Mouse (Mus musculus) midbrain, embryonic 14.5 days (tissue): ENCODE results near the gene Suco. TPM values are rescaled to one million over a fixed set of nuclear protein-coding genes. Genes with fewer than 3 reads are reported as not detected.

ENCODE experiments used
- ATAC-seq: fragments of 200-750 bp; cut with Nextera tagmentation; 2 replicates; pipeline ENCODE4 v1.8.0; 2017; ENCODE audit warnings: moderate number of reproducible peaks, moderate library complexity; ENCODE audit not compliant: low FRiP score, low TSS enrichment
- DNase-seq: peaks from one replicate; pipeline ENCODE4 v3.0.0-alpha.2; 2015
- H3K27ac ChIP-seq: fragments of 300-500 bp; sonication (generic); replicated peaks from 2 replicates; pipeline ENCODE4 v1.5.1; 2014; ENCODE audit warnings: mild to moderate bottlenecking, low read depth, low read length, moderate library complexity
- H3K27me3 ChIP-seq: fragments of 300-500 bp; sonication (generic); 2 replicates; pipeline ENCODE4 v1.6.1; 2014; ENCODE audit warnings: low read length, control low read depth, mixed read lengths; ENCODE audit not compliant: control insufficient read depth, insufficient read depth
- H3K36me3 ChIP-seq: fragments of 300-500 bp; sonication (generic); 2 replicates; pipeline ENCODE4 v1.6.1; 2014; ENCODE audit warnings: low read length, control low read depth; ENCODE audit not compliant: control insufficient read depth, insufficient read depth
- H3K4me1 ChIP-seq: fragments of 300-500 bp; sonication (generic); 2 replicates; pipeline ENCODE4 v1.6.1; 2014; ENCODE audit warnings: mild to moderate bottlenecking, antibody characterized with exemption, low read length, control low read depth; ENCODE audit not compliant: control insufficient read depth, insufficient read depth
- H3K4me2 ChIP-seq: fragments of 300-500 bp; sonication (generic); 2 replicates; pipeline ENCODE4 v1.6.1; 2014; ENCODE audit warnings: mild to moderate bottlenecking, low read length, moderate library complexity
- H3K4me3 ChIP-seq: fragments of 300-500 bp; sonication (generic); replicated peaks from 2 replicates; pipeline ENCODE4 v1.5.1; 2014; ENCODE audit warnings: low read depth, low read length
- H3K9ac ChIP-seq: fragments of 300-500 bp; sonication (generic); replicated peaks from 2 replicates; pipeline ENCODE4 v1.6.1; 2014; ENCODE audit warnings: mild to moderate bottlenecking, low read length, moderate library complexity
- H3K9me3 ChIP-seq: fragments of 300-500 bp; sonication (generic); 2 replicates; pipeline ENCODE4 v1.6.1; 2016; ENCODE audit warnings: low read length, control low read depth, mixed read lengths; ENCODE audit not compliant: control insufficient read depth
- WGBS: fragments of 180-500 bp; shearing (Covaris S2); extraction: QIAGEN DNeasy Blood & Tissue Kit; methylation state at CpG from one replicate; pipeline ENCODE4 v1.1.7; 2014; 5-methylcytosine and 5-hydroxymethylcytosine counted together
- polyA plus RNA-seq: library from polyadenylated mRNA; unstranded; fragments of >200 nt; fragmentation: Nextera tagmentation; extraction: Ambion mirVana; gene quantifications from 2 replicates; pipeline ENCODE4 v1.2.1, GENCODE M21; 2014

Gene Suco
- polyA plus RNA-seq, 1 experiment from 2014 or later = 27.8 TPM

DNA sequence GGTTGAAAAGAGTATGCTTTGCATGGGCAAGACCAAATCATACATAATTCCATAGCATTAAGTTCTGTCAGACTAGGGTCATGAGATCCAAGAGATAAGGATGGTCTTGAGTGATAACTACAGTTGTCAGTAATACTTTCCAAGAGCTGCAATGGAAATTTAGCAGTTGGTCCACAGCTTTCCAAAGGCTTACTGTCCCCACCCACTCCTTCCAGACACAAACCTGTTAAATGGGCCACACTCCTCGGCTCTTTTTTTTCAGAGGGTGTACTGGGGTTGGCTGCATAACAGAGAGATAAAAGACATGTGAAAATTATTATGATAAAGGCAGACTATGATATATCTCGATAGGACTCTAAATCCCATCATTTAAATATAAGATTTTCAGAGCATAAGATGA lies 93.8 kb downstream of the Suco start:
- H3K27ac ChIP-seq = no peak overlapping the region
- WGBS = 81% methylated on average over 2 of the region's 2 CpGs
- H3K36me3 ChIP-seq = no peaks in the 10 kb centered on the region
- no peaks in the 10 kb centered on the region for H3K4me1 ChIP-seq
- H3K27me3 ChIP-seq = no peaks in the 10 kb centered on the region
- H3K9me3 ChIP-seq = no peaks in the 10 kb centered on the region
- H3K4me3 ChIP-seq = no peak overlapping the region
- H3K9ac ChIP-seq = no peak overlapping the region
- ATAC-seq (no peak), DNase-seq (no peak)
- no peak overlapping the region for H3K4me2 ChIP-seq

GRCm38 (mm10) chr1:161781594-161781993 lies 94.9 kb downstream of the Suco start:
- no peak overlapping the region for H3K27ac ChIP-seq
- H3K9me3 ChIP-seq = no peaks in the 10 kb centered on the region
- H3K4me1 ChIP-seq = no peaks in the 10 kb centered on the region
- H3K4me3 ChIP-seq = no peak overlapping the region
- no peak overlapping the region for H3K4me2 ChIP-seq
- H3K36me3 ChIP-seq = no peaks in the 10 kb centered on the region
- ATAC-seq (no peak), DNase-seq (no peak)
- H3K27me3 ChIP-seq = no peaks in the 10 kb centered on the region
- 91% methylated on average over 5 of the region's 5 CpGs for WGBS
- H3K9ac ChIP-seq = no peak overlapping the region

DNA sequence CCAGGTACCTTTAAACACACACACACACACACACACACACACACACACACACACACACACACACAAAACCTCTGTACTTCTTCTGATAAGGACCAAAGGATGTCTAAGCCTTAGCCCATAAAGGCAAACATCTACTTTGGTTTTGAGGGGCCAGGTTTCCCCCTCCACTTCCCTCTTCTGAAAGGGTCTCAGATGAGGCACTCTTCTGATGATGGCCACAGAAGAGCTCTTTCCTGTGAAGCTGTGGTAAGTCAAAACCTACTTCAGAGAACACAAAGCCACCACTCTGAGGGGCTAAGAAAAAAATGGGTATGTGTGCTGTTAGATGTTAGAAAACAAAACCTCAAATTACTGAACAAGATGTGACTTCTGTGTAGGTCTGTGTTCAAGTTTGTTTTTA lies 97.4 kb downstream of the Suco start:
- no peaks in the 10 kb centered on the region for H3K9me3 ChIP-seq
- no peak overlapping the region for H3K9ac ChIP-seq
- DNase-seq = no peak
- H3K27ac ChIP-seq = no peak overlapping the region
- no peaks in the 10 kb centered on the region for H3K4me1 ChIP-seq
- H3K4me3 ChIP-seq = no peak overlapping the region
- no peaks in the 10 kb centered on the region for H3K27me3 ChIP-seq
- H3K36me3 ChIP-seq = no peaks in the 10 kb centered on the region
- no peak for ATAC-seq
- H3K4me2 ChIP-seq = no peak overlapping the region

- WGBS = 90% methylated on average over 6 of the region's 6 CpGs
- H3K36me3 ChIP-seq = no peaks in the 10 kb centered on the region
- DNase-seq (no peak), ATAC-seq (no peak)
- H3K9ac ChIP-seq = no peak overlapping the region
- no peak overlapping the region for H3K27ac ChIP-seq
- H3K4me2 ChIP-seq = no peak overlapping the region
- no peak overlapping the region for H3K4me3 ChIP-seq
- no peaks in the 10 kb centered on the region for H3K9me3 ChIP-seq
- no peaks in the 10 kb centered on the region for H3K4me1 ChIP-seq
- no peaks in the 10 kb centered on the region for H3K27me3 ChIP-seq
Measured at GRCm38 (mm10) chr1:161775151-161775550, 101.3 kb downstream of the Suco start.

GRCm38 (mm10) chr1:161771293-161771692 lies 105.2 kb downstream of the Suco start:
- H3K27me3 ChIP-seq = no peaks in the 10 kb centered on the region
- H3K4me1 ChIP-seq = no peaks in the 10 kb centered on the region
- no peak overlapping the region for H3K4me2 ChIP-seq
- no peak overlapping the region for H3K9ac ChIP-seq
- ATAC-seq (no peak), DNase-seq (no peak)
- H3K4me3 ChIP-seq = no peak overlapping the region
- 82% methylated on average over 2 of the region's 2 CpGs for WGBS
- no peaks in the 10 kb centered on the region for H3K9me3 ChIP-seq
- no peak overlapping the region for H3K27ac ChIP-seq
- no peaks in the 10 kb centered on the region for H3K36me3 ChIP-seq

- no peaks in the 10 kb centered on the region for H3K27me3 ChIP-seq
- DNase-seq = no peak
- H3K4me3 ChIP-seq = no peak overlapping the region
- H3K36me3 ChIP-seq = no peaks in the 10 kb centered on the region
- no peak for ATAC-seq
- no peak overlapping the region for H3K9ac ChIP-seq
- WGBS = 91% methylated on average over 1 of the region's 1 CpGs
- H3K4me1 ChIP-seq = no peaks in the 10 kb centered on the region
- no peak overlapping the region for H3K27ac ChIP-seq
- H3K4me2 ChIP-seq = no peak overlapping the region
- H3K9me3 ChIP-seq = no peaks in the 10 kb centered on the region
Measured at GRCm38 (mm10) chr1:161769329-161769728, 107.2 kb downstream of the Suco start.

GRCm38 (mm10) chr1:161767101-161767524 lies 109.4 kb downstream of the Suco start:
- no peak for ATAC-seq

DNA sequence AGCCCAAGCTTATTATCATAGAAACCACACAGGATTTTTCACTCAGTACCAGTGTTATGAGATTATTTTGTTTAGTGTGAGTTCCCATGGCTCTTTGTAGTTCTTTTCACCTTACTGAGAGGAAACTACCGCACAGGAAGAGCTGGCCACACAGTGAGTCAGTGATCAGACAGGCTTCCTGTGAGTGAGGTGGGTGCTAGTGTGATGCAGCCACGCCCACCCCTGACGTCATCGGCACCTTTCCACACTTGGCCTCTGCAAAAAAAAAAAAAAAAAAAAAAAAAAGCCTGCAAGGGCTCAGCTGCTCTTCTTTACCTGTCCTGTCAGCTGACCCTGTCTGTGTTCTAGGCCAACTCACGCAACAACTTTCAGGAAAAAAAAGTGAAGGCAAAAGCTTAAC lies 109.8 kb downstream of the Suco start:
- no peak overlapping the region for H3K27ac ChIP-seq
- H3K9ac ChIP-seq = no peak overlapping the region
- WGBS = 53% methylated on average over 5 of the region's 5 CpGs
- H3K27me3 ChIP-seq = no peaks in the 10 kb centered on the region
- H3K4me1 ChIP-seq = no peaks in the 10 kb centered on the region
- no peaks in the 10 kb centered on the region for H3K9me3 ChIP-seq
- peak; percentile 6 for DNase-seq
- no peak overlapping the region for H3K4me3 ChIP-seq
- no peaks in the 10 kb centered on the region for H3K36me3 ChIP-seq
- no peak overlapping the region for H3K4me2 ChIP-seq
- no peak for ATAC-seq

More at GRCm38 (mm10) chr1:161767101-161767524, 109.4 kb downstream of the Suco start:
- no peak overlapping the region for H3K4me2 ChIP-seq
- no peak overlapping the region for H3K4me3 ChIP-seq
- no peaks in the 10 kb centered on the region for H3K27me3 ChIP-seq
- no peak overlapping the region for H3K9ac ChIP-seq
- no peak for DNase-seq
- no peaks in the 10 kb centered on the region for H3K36me3 ChIP-seq
- no peak overlapping the region for H3K27ac ChIP-seq
- no peaks in the 10 kb centered on the region for H3K4me1 ChIP-seq
- WGBS = 75% methylated on average over 12 of the region's 12 CpGs
- no peaks in the 10 kb centered on the region for H3K9me3 ChIP-seq
